ENCODE assay signal across 25 mouse cellular contexts in the genomic region with DNA sequence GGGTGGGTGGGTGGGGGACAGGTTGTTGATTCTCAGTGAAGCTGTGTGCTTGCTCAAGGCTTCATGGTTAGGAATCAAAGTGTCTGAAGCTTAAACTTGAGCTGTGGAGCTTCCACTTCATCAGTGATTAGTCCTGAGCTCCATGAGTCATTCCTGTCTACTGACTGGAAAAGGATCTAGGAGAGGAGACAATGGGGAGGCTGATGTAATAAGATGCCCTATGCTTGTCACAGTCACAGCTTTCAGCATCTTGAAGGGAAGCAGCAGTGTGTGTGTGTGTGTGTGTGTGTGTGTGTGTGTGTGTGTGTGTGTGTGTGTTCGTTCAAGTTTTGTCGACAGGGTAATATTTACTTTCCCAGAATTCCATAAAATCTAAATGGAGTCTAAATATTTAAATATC.
DNase-seq lines count a peak whose midpoint lies in the region; ATAC-seq and TF ChIP-seq lines count a peak whose summit lies in the region.
"Had no signal": no experiment of that assay in that cellular context is flagged by ENCODE, and none has a peak within 500 bp of the region (broad histone marks: within the 10 kb centered on the region; RNA-seq: fewer than 3 reads in every experiment).

No protein-coding gene starts in this region.

- H3K27ac ChIP-seq in midbrain, embryonic 11.5 days (ENCODE audit: low read depth, low read length) = no peak overlapping the region
- no peak overlapping the region for H3K27ac ChIP-seq in midbrain, postnatal 0 days (ENCODE audit: low read depth, low read length)
- no peak overlapping the region for H3K27ac ChIP-seq in hindbrain, postnatal 0 days
- H3K27ac ChIP-seq: embryonic facial prominence, embryonic 13.5 days; embryonic facial prominence, embryonic 15.5 days; forebrain, embryonic 10.5 days; forebrain, embryonic 12.5 days had no signal

- DNase-seq in midbrain, embryonic 11.5 days (ENCODE audit: low spot score, missing footprints) = peak; percentile 35
- DNase-seq in midbrain, postnatal 0 days (ENCODE audit: low spot score) = no peak
- peak; percentile 42 for DNase-seq in Muller cell, postnatal 12 days (ENCODE audit: inconsistent ontology term)
- DNase-seq in brain, adult 2 months (ENCODE audit: low read depth, low spot score) = peak; percentile 66
- DNase-seq in kidney, postnatal 4 days = no peak
- DNase-seq in hindbrain, postnatal 0 days (ENCODE audit: low spot score) = no peak
- DNase-seq in frontal cortex, postnatal 25 days (ENCODE audit: low spot score in 2 of 2) = no peak
- DNase-seq: adrenal gland, adult 8-10 months; adrenal gland, postnatal 14 days; adrenal gland, postnatal 36 days; cerebellum, adult 11 months; cerebellum, adult 18-20 months; cerebellum, adult 8-10 months; cerebellum, adult 9-11 months; cerebellum, postnatal 14 days; cerebellum, postnatal 36 days; embryo, embryonic 11 days; forebrain, postnatal 0 days had no signal

- no peaks in the 10 kb centered on the region for H3K27me3 ChIP-seq in midbrain, embryonic 11.5 days (ENCODE audit: control insufficient read depth, insufficient read depth, low read length)
- H3K27me3 ChIP-seq in midbrain, postnatal 0 days (ENCODE audit: insufficient read depth, low read length) = no peaks in the 10 kb centered on the region
- no peaks in the 10 kb centered on the region for H3K27me3 ChIP-seq in hindbrain, postnatal 0 days (ENCODE audit: insufficient read depth, low read length)
- H3K27me3 ChIP-seq: embryonic facial prominence, embryonic 15.5 days had no signal

- WGBS in midbrain, embryonic 11.5 days = 88% methylated on average over 2 of the region's 2 CpGs
- 89% methylated on average over 2 of the region's 2 CpGs for WGBS in midbrain, postnatal 0 days
- WGBS in hindbrain, postnatal 0 days = 95% methylated on average over 2 of the region's 2 CpGs

- no peak for TF ChIP-seq CTCF in midbrain, postnatal 0 days (IDR thresholded peaks at IDR 0.05)
- TF ChIP-seq CTCF in hindbrain, postnatal 0 days (IDR thresholded peaks at IDR 0.05; ENCODE audit: low read depth) = no peak

- H3K4me1 ChIP-seq in midbrain, embryonic 11.5 days (ENCODE audit: control insufficient read depth, insufficient read depth, low read length) = no peaks in the 10 kb centered on the region
- no peaks in the 10 kb centered on the region for H3K4me1 ChIP-seq in midbrain, postnatal 0 days (ENCODE audit: insufficient read depth, low read length)
- no peaks in the 10 kb centered on the region for H3K4me1 ChIP-seq in hindbrain, postnatal 0 days (ENCODE audit: insufficient read depth, low read length)
- H3K4me1 ChIP-seq: embryonic facial prominence, embryonic 13.5 days; embryonic facial prominence, embryonic 15.5 days had no signal

- H3K4me3 ChIP-seq in midbrain, embryonic 11.5 days (ENCODE audit: low read depth, low read length) = no peak overlapping the region
- H3K4me3 ChIP-seq in midbrain, postnatal 0 days (ENCODE audit: low read depth, low read length) = no peak overlapping the region
- no peak overlapping the region for H3K4me3 ChIP-seq in hindbrain, postnatal 0 days (ENCODE audit: low read length)
- H3K4me3 ChIP-seq: embryonic facial prominence, embryonic 13.5 days; embryonic facial prominence, embryonic 15.5 days; erythroblast, embryonic 14.5 days; forebrain, embryonic 10.5 days; forebrain, embryonic 12.5 days had no signal

- no peak overlapping the region for H3K9ac ChIP-seq in midbrain, embryonic 11.5 days (ENCODE audit: low read length)
- no peak overlapping the region for H3K9ac ChIP-seq in midbrain, postnatal 0 days (replicated peaks; ENCODE audit: low read length, poor library complexity, severe bottlenecking)
- no peak overlapping the region for H3K9ac ChIP-seq in hindbrain, postnatal 0 days (replicated peaks; ENCODE audit: low read length)
- H3K9ac ChIP-seq: embryonic facial prominence, embryonic 13.5 days; embryonic facial prominence, embryonic 15.5 days; forebrain, embryonic 12.5 days; forebrain, postnatal 0 days had no signal

- H3K4me2 ChIP-seq in midbrain, embryonic 11.5 days = no peak overlapping the region
- H3K4me2 ChIP-seq in midbrain, postnatal 0 days (ENCODE audit: low read depth, low read length, poor library complexity, severe bottlenecking) = no peak overlapping the region
- no peak overlapping the region for H3K4me2 ChIP-seq in hindbrain, postnatal 0 days (ENCODE audit: low read depth, low read length)
- H3K4me2 ChIP-seq: embryonic facial prominence, embryonic 13.5 days; embryonic facial prominence, embryonic 15.5 days; forebrain, embryonic 12.5 days had no signal

- no peaks in the 10 kb centered on the region for H3K9me3 ChIP-seq in midbrain, embryonic 11.5 days (ENCODE audit: control insufficient read depth, low read length)
- no peaks in the 10 kb centered on the region for H3K9me3 ChIP-seq in midbrain, postnatal 0 days (ENCODE audit: low read length)
- H3K9me3 ChIP-seq in hindbrain, postnatal 0 days (ENCODE audit: low read length) = no peaks in the 10 kb centered on the region
- H3K9me3 ChIP-seq: embryonic facial prominence, embryonic 13.5 days; embryonic facial prominence, embryonic 15.5 days; forebrain, embryonic 10.5 days; forebrain, embryonic 12.5 days had no signal

- ATAC-seq in midbrain, embryonic 11.5 days (ENCODE audit: low FRiP score) = no peak
- no peak for ATAC-seq in midbrain, postnatal 0 days (ENCODE audit: low FRiP score)
- ATAC-seq in hindbrain, postnatal 0 days = no peak
- ATAC-seq: activated CD4-positive, CD25-positive, alpha-beta regulatory T cell, adult 4 months; forebrain, embryonic 14.5 days; forebrain, postnatal 0 days had no signal

- no peaks in the 10 kb centered on the region for H3K36me3 ChIP-seq in midbrain, embryonic 11.5 days (ENCODE audit: control insufficient read depth, insufficient read depth, low read length)
- H3K36me3 ChIP-seq in midbrain, postnatal 0 days (ENCODE audit: insufficient read depth, low read length) = no peaks in the 10 kb centered on the region
- no peaks in the 10 kb centered on the region for H3K36me3 ChIP-seq in hindbrain, postnatal 0 days (ENCODE audit: insufficient read depth, low read length)
- H3K36me3 ChIP-seq: embryonic facial prominence, embryonic 13.5 days; embryonic facial prominence, embryonic 15.5 days; forebrain, embryonic 10.5 days; forebrain, embryonic 12.5 days had no signal

Comparison
In these comparisons a context has a peak if more than half of its experiments do, and no peak if none do; other contexts are left out.
1. DNase-seq: peak in midbrain, embryonic 11.5 days (single experiment), Muller cell, postnatal 12 days (single experiment) and brain, adult 2 months (single experiment); none in midbrain, postnatal 0 days (single experiment), kidney, postnatal 4 days (0 of 2), hindbrain, postnatal 0 days (single experiment) and frontal cortex, postnatal 25 days (0 of 2).